Mouse (Mus musculus): Measurements from ENCODE around the gene Olfr1113. TPM values are rescaled to one million over a fixed set of nuclear protein-coding genes. Genes with fewer than 3 reads are reported as not detected.
"Not testable (repeated sequence)": the region's sequence is repeated elsewhere in the genome, so short reads cannot be mapped to it uniquely, and the experiment has no call there.

Gene Olfr1113
- polyA plus RNA-seq (2015; fragmentation: Nextera tagmentation; extraction: Ambion mirVana), result not detected in 2 replicates

GRCm38 (mm10) chr2:87208670-87209069, at the start of gene Olfr1113:
Olfr1113 (plus strand) TSS chr2:87208970.
- no peak within 1 kb of the TSS for H3K4me3 ChIP-seq (ENCODE audit: low read length)
- no peak within 1 kb of the TSS for H3K4me2 ChIP-seq (ENCODE audit: low read depth, low read length)
- ATAC-seq, result no peak
- H3K27me3 ChIP-seq (replicated peaks; ENCODE audit: control insufficient read depth, insufficient read depth, low read length), result no peaks in the 10 kb centered on the region
- H3K9me3 ChIP-seq (ENCODE audit: control insufficient read depth, low read length), result no peaks in the 10 kb centered on the region
- no peaks in the 10 kb centered on the region for H3K36me3 ChIP-seq (ENCODE audit: control insufficient read depth, insufficient read depth, low read length)
- WGBS, result 88% methylated on average over 2 of the region's 2 CpGs
- H3K4me1 ChIP-seq (ENCODE audit: control insufficient read depth, insufficient read depth, low read length), result no peaks in the 10 kb centered on the region
- no peak within 1 kb of the TSS for H3K27ac ChIP-seq (ENCODE audit: low read length)
- H3K9ac ChIP-seq (ENCODE audit: low read depth, low read length), result no peak within 1 kb of the TSS

GRCm38 (mm10) chr2:87167731-87168130, 41.0 kb upstream of the Olfr1113 start:
- not testable (repeated sequence) for H3K4me1 ChIP-seq (ENCODE audit: control insufficient read depth, insufficient read depth, low read length); H3K36me3 ChIP-seq (ENCODE audit: control insufficient read depth, insufficient read depth, low read length); H3K9ac ChIP-seq (ENCODE audit: low read depth, low read length); H3K27ac ChIP-seq (ENCODE audit: low read length); H3K9me3 ChIP-seq (ENCODE audit: control insufficient read depth, low read length); H3K4me3 ChIP-seq (ENCODE audit: low read length); ATAC-seq; H3K27me3 ChIP-seq (replicated peaks; ENCODE audit: control insufficient read depth, insufficient read depth, low read length); H3K4me2 ChIP-seq (ENCODE audit: low read depth, low read length)
- 72% methylated on average over 2 of the region's 2 CpGs for WGBS

GRCm38 (mm10) chr2:87187498-87187897, 21.3 kb upstream of the Olfr1113 start, which contains the start of gene Olfr1112:
Olfr1112 (plus strand) TSS chr2:87187798.
- H3K4me1 ChIP-seq (ENCODE audit: control insufficient read depth, insufficient read depth, low read length), result no peaks in the 10 kb centered on the region
- WGBS, result 82% methylated on average over 1 of the region's 1 CpGs

GRCm38 (mm10) chr2:87247713-87248112, 38.9 kb downstream of the Olfr1113 start, which contains the start of gene Olfr1115:
Olfr1115 (plus strand) TSS chr2:87248013.
- no peak within 1 kb of the TSS for H3K27ac ChIP-seq (ENCODE audit: low read length)
- no peak within 1 kb of the TSS for H3K4me2 ChIP-seq (ENCODE audit: low read depth, low read length)
- no peaks in the 10 kb centered on the region for H3K36me3 ChIP-seq (ENCODE audit: control insufficient read depth, insufficient read depth, low read length)
- ATAC-seq, result no peak
- no peak within 1 kb of the TSS for H3K9ac ChIP-seq (ENCODE audit: low read depth, low read length)
- H3K27me3 ChIP-seq (replicated peaks; ENCODE audit: control insufficient read depth, insufficient read depth, low read length), result no peaks in the 10 kb centered on the region
- no peaks in the 10 kb centered on the region for H3K9me3 ChIP-seq (ENCODE audit: control insufficient read depth, low read length)
- no peaks in the 10 kb centered on the region for H3K4me1 ChIP-seq (ENCODE audit: control insufficient read depth, insufficient read depth, low read length)
- WGBS, result 82% methylated on average over 2 of the region's 2 CpGs
- H3K4me3 ChIP-seq (ENCODE audit: low read length), result no peak within 1 kb of the TSS

More at GRCm38 (mm10) chr2:87187498-87187897, 21.3 kb upstream of the Olfr1113 start, which contains the start of gene Olfr1112:
- Histone ChIP-seq H3K36me3 (ENCODE audit: control insufficient read depth, insufficient read depth, low read length) (no peaks in the 10 kb centered on the region), H3K27ac (ENCODE audit: low read length) (no peak within 1 kb of the TSS), H3K9ac (ENCODE audit: low read depth, low read length) (no peak within 1 kb of the TSS), H3K4me3 (ENCODE audit: low read length) (no peak within 1 kb of the TSS), H3K9me3 (ENCODE audit: control insufficient read depth, low read length) (no peaks in the 10 kb centered on the region), H3K4me2 (ENCODE audit: low read depth, low read length) (no peak within 1 kb of the TSS), H3K27me3 (replicated peaks; ENCODE audit: control insufficient read depth, insufficient read depth, low read length) (no peaks in the 10 kb centered on the region)
- ATAC-seq, result no peak

Small RNA genes within 50 kb of the gene (microRNA-seq; reads per million reads assigned to microRNA genes)
- not detected for gene Gm27438

Other genes with a start within 250 kb of the Olfr1113 start
- gene Olfr1099, start 248.3 kb upstream of the Olfr1113 start, polyA plus RNA-seq (2015; fragmentation: Nextera tagmentation; extraction: Ambion mirVana), result not detected in 2 replicates
- not detected in 2 replicates for gene Olfr1100, start 229.0 kb upstream of the Olfr1113 start, polyA plus RNA-seq (2015; fragmentation: Nextera tagmentation; extraction: Ambion mirVana)
- gene Olfr1101, start 217.7 kb upstream of the Olfr1113 start, polyA plus RNA-seq (2015; fragmentation: Nextera tagmentation; extraction: Ambion mirVana), result not detected in 2 replicates
- not detected in 2 replicates for gene Olfr1102, start 210.6 kb upstream of the Olfr1113 start, polyA plus RNA-seq (2015; fragmentation: Nextera tagmentation; extraction: Ambion mirVana)
- not detected in 2 replicates for gene Olfr1104, start 181.9 kb upstream of the Olfr1113 start, polyA plus RNA-seq (2015; fragmentation: Nextera tagmentation; extraction: Ambion mirVana)
- gene Olfr1105, start 172.4 kb upstream of the Olfr1113 start, polyA plus RNA-seq (2015; fragmentation: Nextera tagmentation; extraction: Ambion mirVana), result not detected in 2 replicates
- not detected in 2 replicates for gene Olfr1106, start 156.7 kb upstream of the Olfr1113 start, polyA plus RNA-seq (2015; fragmentation: Nextera tagmentation; extraction: Ambion mirVana)
- gene Olfr1107, start 133.2 kb upstream of the Olfr1113 start, polyA plus RNA-seq (2015; fragmentation: Nextera tagmentation; extraction: Ambion mirVana), result not detected in 2 replicates
- not detected in 2 replicates for gene Olfr1109, start 113.0 kb upstream of the Olfr1113 start, polyA plus RNA-seq (2015; fragmentation: Nextera tagmentation; extraction: Ambion mirVana)
- gene Olfr259, start 94.4 kb upstream of the Olfr1113 start, polyA plus RNA-seq (2015; fragmentation: Nextera tagmentation; extraction: Ambion mirVana), result not detected in 2 replicates
- not detected in 2 replicates for gene Olfr1110, start 68.7 kb upstream of the Olfr1113 start, polyA plus RNA-seq (2015; fragmentation: Nextera tagmentation; extraction: Ambion mirVana)
- gene Olfr1111, start 56.3 kb upstream of the Olfr1113 start, polyA plus RNA-seq (2015; fragmentation: Nextera tagmentation; extraction: Ambion mirVana), result not detected in 2 replicates
- gene Olfr1112, start 21.2 kb upstream of the Olfr1113 start, polyA plus RNA-seq (2015; fragmentation: Nextera tagmentation; extraction: Ambion mirVana), result not detected in 2 replicates
- gene Olfr1115, start 39.0 kb downstream of the Olfr1113 start, polyA plus RNA-seq (2015; fragmentation: Nextera tagmentation; extraction: Ambion mirVana), result not detected in 2 replicates
- not detected in 2 replicates for gene Olfr1116, start 58.6 kb downstream of the Olfr1113 start, polyA plus RNA-seq (2015; fragmentation: Nextera tagmentation; extraction: Ambion mirVana)
- gene Olfr1118, start 98.6 kb downstream of the Olfr1113 start, polyA plus RNA-seq (2015; fragmentation: Nextera tagmentation; extraction: Ambion mirVana), result not detected in 2 replicates
- not detected in 2 replicates for gene Olfr1120, start 145.8 kb downstream of the Olfr1113 start, polyA plus RNA-seq (2015; fragmentation: Nextera tagmentation; extraction: Ambion mirVana)
- gene Olfr1121, start 160.9 kb downstream of the Olfr1113 start, polyA plus RNA-seq (2015; fragmentation: Nextera tagmentation; extraction: Ambion mirVana), result not detected in 2 replicates
- gene Olfr1122, start 176.9 kb downstream of the Olfr1113 start, polyA plus RNA-seq (2015; fragmentation: Nextera tagmentation; extraction: Ambion mirVana), result not detected in 2 replicates
- not detected in 2 replicates for gene Olfr1123, start 207.7 kb downstream of the Olfr1113 start, polyA plus RNA-seq (2015; fragmentation: Nextera tagmentation; extraction: Ambion mirVana)
- gene Olfr1124, start 221.3 kb downstream of the Olfr1113 start, polyA plus RNA-seq (2015; fragmentation: Nextera tagmentation; extraction: Ambion mirVana), result not detected in 2 replicates
- not detected in 2 replicates for gene Olfr1126, start 245.0 kb downstream of the Olfr1113 start, polyA plus RNA-seq (2015; fragmentation: Nextera tagmentation; extraction: Ambion mirVana)